In the genomic region with DNA sequence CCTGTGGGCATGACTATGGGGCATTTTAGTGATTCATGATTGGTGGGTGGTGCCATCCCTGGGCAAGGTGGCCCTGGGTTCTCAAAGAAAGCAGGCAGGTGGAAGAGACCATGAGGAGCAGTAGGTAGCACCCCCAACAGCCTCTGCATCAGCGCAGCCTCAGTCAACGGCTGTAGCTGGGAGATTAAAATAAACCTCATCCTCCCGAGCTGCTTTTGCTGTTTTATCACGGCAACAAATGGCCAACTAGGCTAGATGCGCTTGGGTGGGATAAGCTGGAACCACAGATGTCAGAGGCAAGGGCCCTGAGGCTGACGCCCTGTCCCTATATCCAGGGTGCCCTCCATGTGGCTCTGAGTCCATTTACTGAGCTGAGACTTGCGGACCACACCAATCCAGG, we compare ENCODE assay signal across 9 mouse cellular contexts. TPM values are rescaled to one million over a fixed set of nuclear protein-coding genes. Genes with fewer than 3 reads are reported as not detected.
DNase-seq lines count a peak whose midpoint lies in the region; ATAC-seq and TF ChIP-seq lines count a peak whose summit lies in the region.
"Had no signal": no experiment of that assay in that cellular context is flagged by ENCODE, and none has a peak within 500 bp of the region (broad histone marks: within the 10 kb centered on the region; RNA-seq: fewer than 3 reads in every experiment).

No protein-coding gene starts in this region.

- peak overlapping the region; percentile 92; the same call in 1 of the 2 replicates for H3K4me2 ChIP-seq in lung, postnatal 0 days (replicated peaks; ENCODE audit: low read depth, low read length)
- peak overlapping the region; percentile 97 for H3K4me2 ChIP-seq in forebrain, embryonic 13.5 days
- H3K4me2 ChIP-seq in liver, embryonic 11.5 days, result peak overlapping the region; percentile 95
- H3K4me2 ChIP-seq in stomach, embryonic 15.5 days, result peak overlapping the region; percentile 88

- no peak overlapping the region for H3K27ac ChIP-seq in lung, postnatal 0 days (ENCODE audit: low read length)
- H3K27ac ChIP-seq in forebrain, embryonic 13.5 days, result peak overlapping the region; percentile 99
- peak overlapping the region; percentile 2; the same call in 1 of the 2 replicates for H3K27ac ChIP-seq in liver, embryonic 11.5 days (ENCODE audit: low read depth, low read length)
- H3K27ac ChIP-seq in stomach, embryonic 15.5 days, result no peak overlapping the region

- ATAC-seq in lung, postnatal 0 days, result no peak
- no peak for ATAC-seq in forebrain, embryonic 13.5 days
- ATAC-seq in liver, embryonic 11.5 days (replicated peaks; ENCODE audit: low FRiP score), result peak; percentile 64
- ATAC-seq in stomach, embryonic 15.5 days (ENCODE audit: insufficient read depth, low FRiP score, low read depth), result no peak

- 62% methylated on average over 7 of the region's 7 CpGs for WGBS in lung, postnatal 0 days
- WGBS in lung, adult 2 months, result 71% methylated on average over 7 of the region's 7 CpGs
- WGBS in forebrain, embryonic 13.5 days, result 74% methylated on average over 7 of the region's 7 CpGs
- 49% methylated on average over 7 of the region's 7 CpGs for WGBS in liver, embryonic 11.5 days
- 68% methylated on average over 7 of the region's 7 CpGs for WGBS in stomach, embryonic 15.5 days

- no peaks in the 10 kb centered on the region for H3K27me3 ChIP-seq in lung, postnatal 0 days (replicated peaks; ENCODE audit: insufficient read depth, low read length)
- H3K27me3 ChIP-seq in forebrain, embryonic 13.5 days, result no peaks in the 10 kb centered on the region
- H3K27me3 ChIP-seq in liver, embryonic 11.5 days (replicated peaks; ENCODE audit: control insufficient read depth, insufficient read depth, low read length), result no peaks in the 10 kb centered on the region
- no peaks in the 10 kb centered on the region for H3K27me3 ChIP-seq in stomach, embryonic 15.5 days (replicated peaks)

- no peak for TF ChIP-seq POLR2A in lung, adult 2 months (IDR thresholded peaks at IDR 0.05; ENCODE audit: borderline replicate concordance, extremely low read depth, low read depth, low read length)

- TF ChIP-seq CTCF in lung, postnatal 0 days (IDR thresholded peaks at IDR 0.05), result no peak
- no peak for TF ChIP-seq CTCF in lung, adult 2 months (IDR thresholded peaks at IDR 0.05; ENCODE audit: insufficient read depth, low read length)

- no peak overlapping the region for H3K4me3 ChIP-seq in lung, postnatal 0 days (ENCODE audit: low read depth, low read length)
- no peak overlapping the region for H3K4me3 ChIP-seq in lung, adult 2 months (replicated peaks; ENCODE audit: extremely low read depth, low read depth, low read length)
- peak overlapping the region; percentile 99 for H3K4me3 ChIP-seq in forebrain, embryonic 13.5 days
- H3K4me3 ChIP-seq in liver, embryonic 11.5 days (ENCODE audit: low read depth, low read length), result peak overlapping the region; percentile 88
- H3K4me3 ChIP-seq in stomach, embryonic 15.5 days (replicated peaks), result peak overlapping the region; percentile 87

- no peaks in the 10 kb centered on the region for H3K9me3 ChIP-seq in lung, postnatal 0 days (ENCODE audit: low read length)
- H3K9me3 ChIP-seq in forebrain, embryonic 13.5 days (replicated peaks), result no peaks in the 10 kb centered on the region
- H3K9me3 ChIP-seq in liver, embryonic 11.5 days (ENCODE audit: control insufficient read depth, low read length), result no peaks in the 10 kb centered on the region
- H3K9me3 ChIP-seq in stomach, embryonic 15.5 days, result no peaks in the 10 kb centered on the region

- no peak for DNase-seq in lung, postnatal 0 days (ENCODE audit: low spot score)
- no peak for DNase-seq in lung, adult 2 months
- no peak for DNase-seq in liver, embryonic 11.5 days (ENCODE audit: low spot score)
- no peak for DNase-seq in cerebellum, postnatal 4 days (ENCODE audit: low spot score in 2 of 2)
- no peak for DNase-seq in retina, embryonic 14.5 days (ENCODE audit: low spot score)
- no peak for DNase-seq in cerebellum, adult 11-12 months
- DNase-seq: thymus, adult 2 months had no signal

- H3K4me1 ChIP-seq in lung, postnatal 0 days (ENCODE audit: insufficient read depth, low read depth, low read length), result peaks cover 20% of the 10 kb centered on the region; the same call in 1 of the 2 replicates
- H3K4me1 ChIP-seq in lung, adult 2 months (ENCODE audit: control insufficient read depth, insufficient read depth, low read length), result peaks cover 9% of the 10 kb centered on the region
- peaks cover 38% of the 10 kb centered on the region for H3K4me1 ChIP-seq in forebrain, embryonic 13.5 days
- peaks cover 43% of the 10 kb centered on the region for H3K4me1 ChIP-seq in liver, embryonic 11.5 days (replicated peaks; ENCODE audit: control insufficient read depth, insufficient read depth, low read length)
- H3K4me1 ChIP-seq in stomach, embryonic 15.5 days, result peaks cover 31% of the 10 kb centered on the region

- peaks cover 19% of the 10 kb centered on the region; the same call in 1 of the 2 replicates for H3K36me3 ChIP-seq in lung, postnatal 0 days (ENCODE audit: insufficient read depth, low read length)
- H3K36me3 ChIP-seq in forebrain, embryonic 13.5 days (ENCODE audit: poor library complexity, severe bottlenecking), result peaks cover 56% of the 10 kb centered on the region
- peaks cover 19% of the 10 kb centered on the region for H3K36me3 ChIP-seq in liver, embryonic 11.5 days (ENCODE audit: control insufficient read depth, insufficient read depth, low read length)
- peaks cover 22% of the 10 kb centered on the region for H3K36me3 ChIP-seq in stomach, embryonic 15.5 days

- no peak overlapping the region for H3K9ac ChIP-seq in lung, postnatal 0 days (replicated peaks; ENCODE audit: low read depth)
- peak overlapping the region; percentile 100 for H3K9ac ChIP-seq in forebrain, embryonic 13.5 days
- H3K9ac ChIP-seq in liver, embryonic 11.5 days (ENCODE audit: low read depth, low read length), result no peak overlapping the region
- 0 out of 2 replicates have a peak overlapping the region, but pooled peaks have one; percentile 9 for H3K9ac ChIP-seq in stomach, embryonic 15.5 days

- no peak for TF ChIP-seq EP300 in lung, postnatal 0 days (IDR thresholded peaks at IDR 0.05)

RNA-seq across cellular contexts. Expression of a gene that starts 2.8 kb away (rescaled TPM):
- 6.0 and 6.3 TPM in 2 replicates for polyA plus RNA-seq in lung, postnatal 0 days (2015; fragmentation: Nextera tagmentation; extraction: Ambion mirVana)
- 37.5 and 48.3 TPM in 2 replicates for polyA plus RNA-seq in lung, adult 2 months (2012; rRNA removed)
- 15.5 and 16.6 TPM in 2 replicates for polyA plus RNA-seq in forebrain, embryonic 13.5 days (2015; fragmentation: Nextera tagmentation; extraction: Ambion mirVana)
- 2.5 and 3.7 TPM in 2 replicates for polyA plus RNA-seq in liver, embryonic 11.5 days (2014; fragmentation: Nextera tagmentation; extraction: Ambion mirVana)
- polyA plus RNA-seq in stomach, embryonic 15.5 days (2015; fragmentation: Nextera tagmentation; extraction: Ambion mirVana), result 7.8 and 8.7 TPM in 2 replicates

RNA-seq across cellular contexts. Expression of a gene that starts 14.6 kb away (rescaled TPM):
- polyA plus RNA-seq in lung, postnatal 0 days (2015; fragmentation: Nextera tagmentation; extraction: Ambion mirVana), result 90.6 and 90.7 TPM in 2 replicates
- polyA plus RNA-seq in lung, adult 2 months (2012; rRNA removed), result 131 and 143 TPM in 2 replicates
- 304 and 319 TPM in 2 replicates for polyA plus RNA-seq in forebrain, embryonic 13.5 days (2015; fragmentation: Nextera tagmentation; extraction: Ambion mirVana)
- 174 and 175 TPM in 2 replicates for polyA plus RNA-seq in liver, embryonic 11.5 days (2014; fragmentation: Nextera tagmentation; extraction: Ambion mirVana)
- 204 and 216 TPM in 2 replicates for polyA plus RNA-seq in stomach, embryonic 15.5 days (2015; fragmentation: Nextera tagmentation; extraction: Ambion mirVana)

RNA-seq across cellular contexts. Expression of a gene that starts 21.9 kb away (rescaled TPM):
- 511 and 651 TPM in 2 replicates for polyA plus RNA-seq in lung, postnatal 0 days (2015; fragmentation: Nextera tagmentation; extraction: Ambion mirVana)
- polyA plus RNA-seq in lung, adult 2 months (2012; rRNA removed), result 1,202 and 1,263 TPM in 2 replicates
- polyA plus RNA-seq in forebrain, embryonic 13.5 days (2015; fragmentation: Nextera tagmentation; extraction: Ambion mirVana), result 593 and 623 TPM in 2 replicates
- 835 and 866 TPM in 2 replicates for polyA plus RNA-seq in liver, embryonic 11.5 days (2014; fragmentation: Nextera tagmentation; extraction: Ambion mirVana)
- polyA plus RNA-seq in stomach, embryonic 15.5 days (2015; fragmentation: Nextera tagmentation; extraction: Ambion mirVana), result 724 and 753 TPM in 2 replicates

RNA-seq across cellular contexts. Expression of a gene that starts 28.4 kb away (rescaled TPM):
- polyA plus RNA-seq in lung, postnatal 0 days (2015; fragmentation: Nextera tagmentation; extraction: Ambion mirVana), result 1.00 and 1.0 TPM in 2 replicates
- polyA plus RNA-seq in lung, adult 2 months (2012; rRNA removed), result 5.5 and 6.0 TPM in 2 replicates
- polyA plus RNA-seq in forebrain, embryonic 13.5 days (2015; fragmentation: Nextera tagmentation; extraction: Ambion mirVana), result 0.40 and 0.64 TPM in 2 replicates
- polyA plus RNA-seq in liver, embryonic 11.5 days (2014; fragmentation: Nextera tagmentation; extraction: Ambion mirVana), result 0.25 TPM in 2 replicates
- 0.30 and 0.67 TPM in 2 replicates for polyA plus RNA-seq in stomach, embryonic 15.5 days (2015; fragmentation: Nextera tagmentation; extraction: Ambion mirVana)

RNA-seq across cellular contexts. Expression of a gene that starts 36.5 kb away (rescaled TPM):
- 6.4 and 7.3 TPM in 2 replicates for polyA plus RNA-seq in lung, postnatal 0 days (2015; fragmentation: Nextera tagmentation; extraction: Ambion mirVana)
- 87.6 and 89.2 TPM in 2 replicates for polyA plus RNA-seq in lung, adult 2 months (2012; rRNA removed)
- 0.18 and 0.21 TPM in 2 replicates for polyA plus RNA-seq in forebrain, embryonic 13.5 days (2015; fragmentation: Nextera tagmentation; extraction: Ambion mirVana)
- polyA plus RNA-seq in liver, embryonic 11.5 days (2014; fragmentation: Nextera tagmentation; extraction: Ambion mirVana), result 1.6 and 2.6 TPM in 2 replicates
- 13.7 and 17.0 TPM in 2 replicates for polyA plus RNA-seq in stomach, embryonic 15.5 days (2015; fragmentation: Nextera tagmentation; extraction: Ambion mirVana)

Comparison
In these comparisons a context has a peak if more than half of its experiments do, and no peak if none do; other contexts are left out.
1. H3K27ac ChIP-seq: peak in forebrain, embryonic 13.5 days (single experiment) and liver, embryonic 11.5 days (single experiment); none in lung, postnatal 0 days (single experiment) and stomach, embryonic 15.5 days (single experiment).
2. H3K4me3 ChIP-seq: peak in forebrain, embryonic 13.5 days (single experiment), liver, embryonic 11.5 days (single experiment) and stomach, embryonic 15.5 days (single experiment); none in lung, postnatal 0 days (single experiment) and lung, adult 2 months (single experiment).
3. H3K9ac ChIP-seq: peak in forebrain, embryonic 13.5 days (single experiment) and stomach, embryonic 15.5 days (single experiment); none in lung, postnatal 0 days (single experiment) and liver, embryonic 11.5 days (single experiment).
4. Peak in every context shown above with its lines, with median percentiles within 50 percentile points of each other: H3K4me2 ChIP-seq.